Mouse (Mus musculus): ENCODE results near the gene Snrnp27. TPM values are rescaled to one million over a fixed set of nuclear protein-coding genes. Genes with fewer than 3 reads are reported as not detected.

Gene Snrnp27
- polyA plus RNA-seq, 1 experiment from 2014 or later: 152 TPM

DNA sequence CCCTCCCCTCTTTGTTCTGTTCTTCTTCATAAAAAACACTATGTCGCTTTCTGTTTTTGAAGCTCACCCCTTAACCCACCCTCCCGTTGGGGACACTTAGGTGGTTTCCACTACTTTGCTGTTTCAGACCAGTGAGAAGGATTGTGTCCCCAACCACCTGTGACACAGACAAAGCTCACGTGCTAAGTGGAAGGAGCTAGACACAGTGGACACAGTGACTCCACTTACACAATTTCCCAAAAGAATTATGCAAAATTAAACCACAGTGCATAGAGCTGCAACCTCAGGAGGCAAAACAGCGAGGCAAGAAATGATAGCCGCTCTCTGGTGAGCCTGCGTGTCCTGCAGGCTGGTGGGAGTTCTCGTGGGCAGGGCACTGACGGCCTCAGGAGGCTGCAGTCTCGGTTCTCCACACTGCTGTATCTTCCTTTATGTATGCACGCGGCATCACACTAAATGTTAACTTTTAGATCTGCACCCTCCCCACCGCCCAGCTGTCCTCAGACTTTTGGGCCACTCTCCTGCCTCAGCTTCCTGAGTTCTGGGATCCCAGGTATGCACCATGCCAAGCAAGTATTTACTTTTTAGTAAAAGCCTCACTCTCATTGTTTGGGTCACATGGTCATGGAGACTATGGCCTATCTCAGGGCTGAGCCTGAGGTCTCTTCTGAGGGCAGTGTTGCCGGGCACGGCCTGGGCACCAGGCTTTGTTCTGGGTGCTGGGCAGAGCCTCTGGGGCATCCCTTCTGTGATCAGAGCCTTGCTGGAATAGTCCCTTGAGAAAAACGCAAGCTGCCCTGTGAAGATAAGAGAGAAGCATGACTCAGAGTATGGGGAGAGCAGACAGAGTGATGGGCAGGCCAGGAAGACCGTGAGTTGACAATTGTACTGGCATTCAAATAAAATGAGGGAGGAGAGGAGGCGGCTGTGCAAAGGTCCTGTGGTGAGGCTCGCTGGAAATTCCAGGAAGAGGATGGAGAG lies 44.9 kb downstream of the Snrnp27 start:
- H3K9me3 ChIP-seq (ENCODE audit: control insufficient read depth, low read length): no peaks in the 10 kb centered on the region
- DNase-seq (ENCODE audit: low spot score) (no peak), ATAC-seq (ENCODE audit: insufficient number of reproducible peaks, low FRiP score, low TSS enrichment, low read depth) (no peak)
- H3K36me3 ChIP-seq (ENCODE audit: control insufficient read depth, insufficient read depth, low read length): no peaks in the 10 kb centered on the region
- no peaks in the 10 kb centered on the region for H3K4me1 ChIP-seq (ENCODE audit: control insufficient read depth, insufficient read depth, low read length)
- H3K27me3 ChIP-seq (ENCODE audit: control insufficient read depth, insufficient read depth, low read length): no peaks in the 10 kb centered on the region
- 82% methylated on average over 18 of the region's 18 CpGs for WGBS
- no peak overlapping the region for H3K4me2 ChIP-seq (ENCODE audit: low read depth, severe bottlenecking)
- no peak overlapping the region for H3K4me3 ChIP-seq (ENCODE audit: low read depth, low read length)
- H3K27ac ChIP-seq (replicated peaks; ENCODE audit: low read depth, low read length): no peak overlapping the region
- no peak overlapping the region for H3K9ac ChIP-seq (ENCODE audit: low read length)

DNA sequence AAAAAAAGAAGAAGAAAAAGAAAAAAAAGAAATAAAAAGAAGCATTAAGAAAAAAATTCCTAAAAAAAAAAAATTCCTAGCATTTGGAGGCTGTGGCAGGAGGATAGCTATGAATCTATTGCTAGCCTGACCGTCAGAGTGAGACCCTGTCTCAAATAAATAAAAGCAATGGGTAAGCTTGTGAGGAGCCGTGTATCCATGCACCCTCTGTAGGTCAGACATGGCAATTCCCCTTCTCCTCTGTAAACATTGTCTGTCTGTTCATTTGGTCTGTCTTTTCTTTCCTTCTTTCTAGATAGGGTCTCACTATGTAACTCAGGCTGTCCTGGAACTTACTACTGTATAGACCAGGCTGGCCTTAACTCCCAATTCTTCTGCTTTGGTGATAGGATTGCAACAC lies 45.9 kb downstream of the Snrnp27 start:
- Histone ChIP-seq H3K9me3 (ENCODE audit: control insufficient read depth, low read length) (no peaks in the 10 kb centered on the region), H3K9ac (ENCODE audit: low read length) (no peak overlapping the region), H3K27ac (replicated peaks; ENCODE audit: low read depth, low read length) (no peak overlapping the region), H3K4me3 (ENCODE audit: low read depth, low read length) (no peak overlapping the region), H3K27me3 (ENCODE audit: control insufficient read depth, insufficient read depth, low read length) (no peaks in the 10 kb centered on the region), H3K4me2 (ENCODE audit: low read depth, severe bottlenecking) (no peak overlapping the region), H3K36me3 (ENCODE audit: control insufficient read depth, insufficient read depth, low read length) (no peaks in the 10 kb centered on the region), H3K4me1 (ENCODE audit: control insufficient read depth, insufficient read depth, low read length) (no peaks in the 10 kb centered on the region)
- no peak for DNase-seq (ENCODE audit: low spot score)
- WGBS: 21% methylated on average over 2 of the region's 2 CpGs
- ATAC-seq (ENCODE audit: insufficient number of reproducible peaks, low FRiP score, low TSS enrichment, low read depth): 0 out of 2 replicates have a peak, but pooled peaks have one; percentile 35

DNA sequence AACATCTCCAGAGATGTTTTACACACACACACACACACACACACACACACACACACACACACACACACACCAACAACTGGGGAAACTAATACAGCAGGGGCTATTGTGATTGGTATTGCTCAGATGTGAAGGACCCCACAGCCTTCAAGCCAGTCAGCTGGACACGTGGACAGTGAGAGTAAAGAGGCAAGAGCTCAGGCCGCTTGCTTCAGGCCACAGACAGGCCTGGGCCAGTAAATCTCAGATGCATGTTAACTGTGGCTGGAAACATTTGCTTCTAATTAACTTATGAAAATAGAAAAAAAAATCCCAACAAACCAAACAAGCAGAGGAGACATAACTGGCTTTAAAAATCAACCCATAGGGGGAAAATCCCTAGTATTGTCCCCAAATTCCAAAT lies 46.5 kb downstream of the Snrnp27 start:
- no peaks in the 10 kb centered on the region for H3K27me3 ChIP-seq (ENCODE audit: control insufficient read depth, insufficient read depth, low read length)
- WGBS: 28% methylated on average over 2 of the region's 2 CpGs
- no peaks in the 10 kb centered on the region for H3K36me3 ChIP-seq (ENCODE audit: control insufficient read depth, insufficient read depth, low read length)
- H3K4me2 ChIP-seq (ENCODE audit: low read depth, severe bottlenecking): no peak overlapping the region
- H3K4me1 ChIP-seq (ENCODE audit: control insufficient read depth, insufficient read depth, low read length): no peaks in the 10 kb centered on the region
- no peak for DNase-seq (ENCODE audit: low spot score)
- no peak overlapping the region for H3K9ac ChIP-seq (ENCODE audit: low read length)
- no peak overlapping the region for H3K4me3 ChIP-seq (ENCODE audit: low read depth, low read length)
- no peak for ATAC-seq (ENCODE audit: insufficient number of reproducible peaks, low FRiP score, low TSS enrichment, low read depth)
- H3K9me3 ChIP-seq (ENCODE audit: control insufficient read depth, low read length): no peaks in the 10 kb centered on the region
- H3K27ac ChIP-seq (replicated peaks; ENCODE audit: low read depth, low read length): 0 out of 2 replicates have a peak overlapping the region, but pooled peaks have one; percentile 30

DNA sequence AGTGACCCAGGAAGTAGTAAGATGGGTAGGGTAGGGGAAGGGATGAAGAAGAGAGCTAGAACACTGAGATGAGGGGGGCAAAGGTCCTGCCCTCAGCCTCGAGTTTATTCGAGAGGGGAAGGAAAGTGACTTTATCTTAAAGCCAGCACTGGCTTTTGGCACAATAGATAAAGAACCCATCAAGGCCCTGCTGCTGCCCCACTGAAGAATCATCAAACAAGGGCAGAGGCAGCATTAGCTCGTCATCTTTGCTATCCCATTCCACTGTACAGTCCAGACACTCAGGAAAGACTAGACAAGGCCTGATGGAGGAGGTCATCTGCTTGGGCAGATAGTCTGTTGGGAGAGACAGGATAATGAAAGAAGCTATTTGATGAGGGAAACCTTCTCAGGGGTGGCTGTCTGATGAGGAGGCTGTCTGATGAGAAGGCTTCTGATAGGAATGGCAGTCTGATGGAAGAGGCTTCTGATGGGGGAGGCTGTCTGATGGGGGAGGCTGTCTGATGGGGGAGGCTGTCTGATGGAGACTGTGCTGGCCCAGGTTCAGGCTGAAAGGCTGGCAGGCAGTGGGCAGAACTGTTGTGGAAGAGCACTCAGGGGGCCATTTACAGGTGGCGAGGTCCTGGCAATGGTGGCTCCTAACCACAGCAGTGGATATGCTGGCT lies 47.0 kb downstream of the Snrnp27 start:
- Histone ChIP-seq H3K4me1 (ENCODE audit: control insufficient read depth, insufficient read depth, low read length) (no peaks in the 10 kb centered on the region), H3K27ac (replicated peaks; ENCODE audit: low read depth, low read length) (0 out of 2 replicates have a peak overlapping the region, but pooled peaks have one; percentile 30), H3K4me2 (ENCODE audit: low read depth, severe bottlenecking) (no peak overlapping the region), H3K36me3 (ENCODE audit: control insufficient read depth, insufficient read depth, low read length) (no peaks in the 10 kb centered on the region), H3K4me3 (ENCODE audit: low read depth, low read length) (no peak overlapping the region), H3K9ac (ENCODE audit: low read length) (no peak overlapping the region), H3K27me3 (ENCODE audit: control insufficient read depth, insufficient read depth, low read length) (no peaks in the 10 kb centered on the region), H3K9me3 (ENCODE audit: control insufficient read depth, low read length) (no peaks in the 10 kb centered on the region)
- DNase-seq (ENCODE audit: low spot score) (no peak), ATAC-seq (ENCODE audit: insufficient number of reproducible peaks, low FRiP score, low TSS enrichment, low read depth) (no peak)
- 64% methylated on average over 4 of the region's 4 CpGs for WGBS

DNA sequence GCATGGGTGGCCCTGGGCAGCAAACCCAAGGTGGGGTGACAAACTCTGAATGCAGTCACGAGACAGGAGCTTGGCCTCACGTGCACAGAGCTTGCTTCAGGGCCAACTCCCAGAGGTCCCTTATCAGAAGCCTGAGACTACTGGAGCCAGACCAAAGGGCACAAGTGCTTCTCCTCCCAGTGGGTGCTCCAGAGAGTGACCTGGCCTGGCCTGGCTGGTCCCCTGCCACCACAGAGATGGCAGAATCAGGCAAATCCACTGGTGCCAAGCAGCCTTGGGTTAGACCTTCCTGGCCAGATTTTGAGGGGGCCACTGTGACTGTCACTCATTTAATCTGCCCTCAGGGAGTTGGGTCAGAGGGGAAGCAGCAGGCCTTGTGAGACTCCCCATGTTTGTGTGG lies 47.8 kb downstream of the Snrnp27 start:
- Histone ChIP-seq H3K36me3 (ENCODE audit: control insufficient read depth, insufficient read depth, low read length) (no peaks in the 10 kb centered on the region), H3K9me3 (ENCODE audit: control insufficient read depth, low read length) (no peaks in the 10 kb centered on the region), H3K4me2 (ENCODE audit: low read depth, severe bottlenecking) (no peak overlapping the region), H3K4me1 (ENCODE audit: control insufficient read depth, insufficient read depth, low read length) (no peaks in the 10 kb centered on the region), H3K27me3 (ENCODE audit: control insufficient read depth, insufficient read depth, low read length) (no peaks in the 10 kb centered on the region), H3K27ac (replicated peaks; ENCODE audit: low read depth, low read length) (no peak overlapping the region), H3K4me3 (ENCODE audit: low read depth, low read length) (no peak overlapping the region), H3K9ac (ENCODE audit: low read length) (no peak overlapping the region)
- WGBS: 73% methylated on average over 2 of the region's 2 CpGs
- DNase-seq (ENCODE audit: low spot score) (no peak), ATAC-seq (ENCODE audit: insufficient number of reproducible peaks, low FRiP score, low TSS enrichment, low read depth) (no peak)

DNA sequence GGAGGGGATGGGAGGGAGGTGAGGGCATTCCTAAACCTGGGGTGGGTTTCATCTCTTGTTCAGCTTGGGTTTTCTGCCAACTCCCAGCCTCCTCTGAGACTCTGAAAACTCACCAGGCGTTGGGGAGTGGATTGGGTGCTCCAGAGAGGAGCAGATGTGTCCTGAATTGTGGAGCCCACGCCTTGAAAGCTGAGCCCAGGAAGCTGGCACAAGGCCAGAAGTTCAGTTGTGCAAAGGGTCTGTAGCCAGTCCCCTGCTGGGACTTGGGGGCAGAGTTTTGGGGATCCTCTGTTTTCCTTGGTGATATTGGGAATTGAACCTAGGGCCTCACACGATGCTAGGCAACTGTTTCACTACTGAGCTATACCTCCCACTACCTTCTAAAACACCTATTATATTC lies 54.2 kb downstream of the Snrnp27 start:
- Histone ChIP-seq H3K4me3 (ENCODE audit: low read depth, low read length) (no peak overlapping the region), H3K4me2 (ENCODE audit: low read depth, severe bottlenecking) (no peak overlapping the region), H3K9ac (ENCODE audit: low read length) (no peak overlapping the region), H3K27me3 (ENCODE audit: control insufficient read depth, insufficient read depth, low read length) (no peaks in the 10 kb centered on the region), H3K4me1 (ENCODE audit: control insufficient read depth, insufficient read depth, low read length) (no peaks in the 10 kb centered on the region), H3K9me3 (ENCODE audit: control insufficient read depth, low read length) (no peaks in the 10 kb centered on the region), H3K27ac (replicated peaks; ENCODE audit: low read depth, low read length) (no peak overlapping the region), H3K36me3 (ENCODE audit: control insufficient read depth, insufficient read depth, low read length) (no peaks in the 10 kb centered on the region)
- DNase-seq (ENCODE audit: low spot score) (no peak), ATAC-seq (ENCODE audit: insufficient number of reproducible peaks, low FRiP score, low TSS enrichment, low read depth) (no peak)
- WGBS: 71% methylated on average over 3 of the region's 3 CpGs

DNA sequence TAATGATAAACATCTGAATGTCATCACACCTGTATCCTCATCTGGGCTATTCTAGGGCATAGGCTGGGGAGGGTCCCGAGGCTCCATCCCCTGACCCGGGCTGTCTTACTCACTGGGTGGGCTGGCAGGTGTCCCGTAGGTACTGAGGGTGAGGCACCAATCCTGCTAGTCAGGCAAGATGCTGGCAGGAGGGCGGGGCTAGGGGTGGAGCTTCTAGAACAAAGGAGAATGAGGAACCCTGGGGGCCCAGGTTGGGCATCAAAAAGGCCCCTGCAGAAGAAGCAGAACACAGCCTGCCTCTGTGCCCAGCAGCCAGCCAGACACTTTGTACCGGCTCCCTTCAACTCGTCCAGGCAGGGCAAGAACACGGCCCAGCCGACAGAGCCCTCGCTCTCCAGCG lies 56.4 kb downstream of the Snrnp27 start, which contains the start of gene Asprv1:
Gene Asprv1, plus strand, starts transcription at position 219 of the 400 bp plus-strand sequence.
- Histone ChIP-seq H3K36me3 (ENCODE audit: control insufficient read depth, insufficient read depth, low read length) (no peaks in the 10 kb centered on the region), H3K4me1 (ENCODE audit: control insufficient read depth, insufficient read depth, low read length) (peaks cover 14% of the 10 kb centered on the region), H3K9ac (ENCODE audit: low read length) (no peak within 1 kb of the TSS), H3K4me2 (ENCODE audit: low read depth, severe bottlenecking) (no peak within 1 kb of the TSS), H3K27ac (replicated peaks; ENCODE audit: low read depth, low read length) (no peak within 1 kb of the TSS), H3K9me3 (ENCODE audit: control insufficient read depth, low read length) (no peaks in the 10 kb centered on the region), H3K4me3 (ENCODE audit: low read depth, low read length) (no peak within 1 kb of the TSS), H3K27me3 (ENCODE audit: control insufficient read depth, insufficient read depth, low read length) (no peaks in the 10 kb centered on the region)
- WGBS: 59% methylated on average over 10 of the region's 10 CpGs
- DNase-seq (ENCODE audit: low spot score): no peak
- ATAC-seq (ENCODE audit: insufficient number of reproducible peaks, low FRiP score, low TSS enrichment, low read depth): no peak
